Mouse (Mus musculus) liver, embryonic 12.5 days (tissue): Measurements from ENCODE around the gene Comt. TPM values are rescaled to one million over a fixed set of nuclear protein-coding genes. Genes with fewer than 3 reads are reported as not detected.
A peak's percentile ranks its signal among the peaks of the same experiment; 100 is the strongest.

Experiments used
- ATAC-seq: fragments of 200-750 bp; cut with Nextera tagmentation; 2 replicates; pipeline ENCODE4 v1.8.0; 2017; ENCODE audit warnings: moderate number of reproducible peaks, mild to moderate bottlenecking, moderate library complexity
- H3K27ac ChIP-seq: fragments of 300-500 bp; sonication (generic); 2 replicates; pipeline ENCODE4 v1.5.1; 2016; ENCODE audit warnings: mild to moderate bottlenecking
- H3K27me3 ChIP-seq: fragments of 300-500 bp; sonication (generic); replicated peaks from 2 replicates; pipeline ENCODE4 v1.6.1; 2016; ENCODE audit warnings: mild to moderate bottlenecking, moderate library complexity
- H3K36me3 ChIP-seq: fragments of 300-500 bp; sonication (generic); 2 replicates; pipeline ENCODE4 v1.6.1; 2016; ENCODE audit warnings: mild to moderate bottlenecking, moderate library complexity
- H3K4me1 ChIP-seq: fragments of 300-500 bp; sonication (generic); 2 replicates; pipeline ENCODE4 v1.6.1; 2016
- H3K4me2 ChIP-seq: fragments of 300-500 bp; sonication (generic); 2 replicates; pipeline ENCODE4 v1.6.1; 2016; ENCODE audit warnings: mild to moderate bottlenecking, moderate library complexity
- H3K4me3 ChIP-seq: fragments of 300-500 bp; sonication (generic); 2 replicates; pipeline ENCODE4 v1.5.1; 2016; ENCODE audit warnings: mild to moderate bottlenecking, moderate library complexity
- H3K9ac ChIP-seq: fragments of 300-500 bp; sonication (generic); 2 replicates; pipeline ENCODE4 v1.6.1; 2016; ENCODE audit warnings: mild to moderate bottlenecking, moderate library complexity
- H3K9me3 ChIP-seq: fragments of 300-500 bp; sonication (generic); replicated peaks from 2 replicates; pipeline ENCODE4 v1.6.1; 2016; ENCODE audit warnings: mild to moderate bottlenecking, moderate library complexity
- WGBS: fragments of 180-500 bp; shearing (Covaris S2); methylation state at CpG from one replicate; pipeline ENCODE4 v1.1.7; 2016; ENCODE audit not compliant: insufficient replicate concordance; 5-methylcytosine and 5-hydroxymethylcytosine counted together
- polyA plus RNA-seq: library from polyadenylated mRNA; unstranded; fragments of >200 nt; fragmentation: Nextera tagmentation; extraction: Ambion mirVana; gene quantifications from 2 replicates; pipeline ENCODE4 v1.2.1, GENCODE M21; 2016

Gene Comt
- polyA plus RNA-seq, 1 experiment from 2014 or later = 120 TPM

DNA sequence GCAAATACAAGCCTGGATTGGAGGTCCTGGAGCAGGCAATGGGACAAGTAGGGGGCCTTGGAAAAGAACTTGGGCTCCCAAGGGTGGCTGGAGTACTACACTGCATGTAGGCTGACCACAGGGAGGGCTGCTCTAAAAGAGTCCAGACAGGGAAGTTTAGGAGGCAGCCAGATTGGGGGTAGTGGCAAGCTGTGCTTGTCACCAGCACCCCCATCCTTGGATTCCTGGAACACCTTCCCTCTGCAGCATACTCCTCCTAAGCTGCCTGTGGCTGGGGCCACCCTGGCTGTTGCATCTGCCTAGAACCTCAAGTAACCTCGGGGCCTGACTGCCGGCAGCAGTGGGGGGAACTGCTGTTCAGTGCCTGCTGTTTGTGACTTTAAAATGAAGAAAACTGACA is 20.8 kb downstream of the Comt start:
- peak overlapping the region; percentile 42; the same call in 1 of the 2 replicates for H3K27ac ChIP-seq
- no peaks in the 10 kb centered on the region for H3K9me3 ChIP-seq
- WGBS = 65% methylated on average over 2 of the region's 2 CpGs
- no peak overlapping the region for H3K9ac ChIP-seq
- peak; percentile 35; the same call in 1 of the 2 replicates for ATAC-seq
- H3K36me3 ChIP-seq = peaks cover 79% of the 10 kb centered on the region
- no peaks in the 10 kb centered on the region for H3K27me3 ChIP-seq
- no peak overlapping the region for H3K4me3 ChIP-seq
- H3K4me1 ChIP-seq = peaks cover 19% of the 10 kb centered on the region
- no peak overlapping the region for H3K4me2 ChIP-seq

GRCm38 (mm10) chr16:18405091-18405854 is 21.4 kb downstream of the Comt start:
- H3K27ac ChIP-seq = peak overlapping the region; percentile 42; the same call in 1 of the 2 replicates
- H3K27me3 ChIP-seq = no peaks in the 10 kb centered on the region
- H3K4me1 ChIP-seq = peaks cover 24% of the 10 kb centered on the region
- H3K4me2 ChIP-seq = no peak overlapping the region
- H3K36me3 ChIP-seq = peaks cover 74% of the 10 kb centered on the region
- 0 out of 2 replicates have a peak overlapping the region, but pooled peaks have one; percentile 17 for H3K9ac ChIP-seq
- no peak for ATAC-seq
- H3K9me3 ChIP-seq = no peaks in the 10 kb centered on the region
- H3K4me3 ChIP-seq = no peak overlapping the region
- 76% methylated on average over 13 of the region's 13 CpGs for WGBS

- ATAC-seq = no peak
- no peak overlapping the region for H3K4me2 ChIP-seq
- H3K36me3 ChIP-seq = peaks cover 74% of the 10 kb centered on the region
- H3K9ac ChIP-seq = no peak overlapping the region
- H3K9me3 ChIP-seq = no peaks in the 10 kb centered on the region
- H3K4me1 ChIP-seq = peaks cover 37% of the 10 kb centered on the region
- H3K27me3 ChIP-seq = no peaks in the 10 kb centered on the region
- no peak overlapping the region for H3K27ac ChIP-seq
- no peak overlapping the region for H3K4me3 ChIP-seq
- 82% methylated on average over 12 of the region's 12 CpGs for WGBS
Observed at GRCm38 (mm10) chr16:18403285-18403684, 23.4 kb downstream of the Comt start.

- no peaks in the 10 kb centered on the region for H3K27me3 ChIP-seq
- H3K9ac ChIP-seq = no peak overlapping the region
- WGBS = 70% methylated on average over 7 of the region's 7 CpGs
- H3K9me3 ChIP-seq = no peaks in the 10 kb centered on the region
- no peak overlapping the region for H3K27ac ChIP-seq
- H3K4me2 ChIP-seq = no peak overlapping the region
- H3K4me3 ChIP-seq = no peak overlapping the region
- peak; percentile 19; the same call in 1 of the 2 replicates for ATAC-seq
- H3K4me1 ChIP-seq = peaks cover 32% of the 10 kb centered on the region
- peaks cover 73% of the 10 kb centered on the region for H3K36me3 ChIP-seq
Observed at GRCm38 (mm10) chr16:18400472-18401216, 26.0 kb downstream of the Comt start.

DNA sequence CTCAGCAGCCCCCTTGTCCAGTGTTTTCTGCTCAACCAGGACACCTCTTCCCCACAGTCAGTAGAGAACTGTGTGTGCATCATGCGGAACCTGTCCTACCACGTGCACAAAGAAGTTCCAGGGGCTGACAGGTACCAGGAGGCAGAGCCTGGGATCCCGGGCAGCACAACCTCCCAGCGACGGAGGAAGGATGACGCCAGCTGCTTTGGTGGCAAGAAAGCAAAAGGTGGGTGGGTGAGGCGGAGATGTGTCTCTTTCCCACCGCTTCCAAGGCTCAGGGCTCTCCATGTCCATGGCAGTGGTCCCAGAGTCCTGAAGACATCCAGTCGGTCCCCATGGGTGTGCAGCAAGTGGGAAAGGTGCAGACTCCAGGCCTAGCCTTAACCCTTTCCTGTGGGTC is 26.6 kb downstream of the Comt start:
- H3K4me1 ChIP-seq = peaks cover 30% of the 10 kb centered on the region
- no peaks in the 10 kb centered on the region for H3K27me3 ChIP-seq
- H3K9ac ChIP-seq = no peak overlapping the region
- H3K4me3 ChIP-seq = no peak overlapping the region
- H3K36me3 ChIP-seq = peaks cover 67% of the 10 kb centered on the region
- H3K9me3 ChIP-seq = no peaks in the 10 kb centered on the region
- WGBS = 83% methylated on average over 9 of the region's 9 CpGs
- H3K27ac ChIP-seq = 0 out of 2 replicates have a peak overlapping the region, but pooled peaks have one; percentile 1
- H3K4me2 ChIP-seq = no peak overlapping the region
- no peak for ATAC-seq

GRCm38 (mm10) chr16:18396791-18397621 is 29.6 kb downstream of the Comt start:
- 86% methylated on average over 27 of the region's 27 CpGs for WGBS
- ATAC-seq = no peak

DNA sequence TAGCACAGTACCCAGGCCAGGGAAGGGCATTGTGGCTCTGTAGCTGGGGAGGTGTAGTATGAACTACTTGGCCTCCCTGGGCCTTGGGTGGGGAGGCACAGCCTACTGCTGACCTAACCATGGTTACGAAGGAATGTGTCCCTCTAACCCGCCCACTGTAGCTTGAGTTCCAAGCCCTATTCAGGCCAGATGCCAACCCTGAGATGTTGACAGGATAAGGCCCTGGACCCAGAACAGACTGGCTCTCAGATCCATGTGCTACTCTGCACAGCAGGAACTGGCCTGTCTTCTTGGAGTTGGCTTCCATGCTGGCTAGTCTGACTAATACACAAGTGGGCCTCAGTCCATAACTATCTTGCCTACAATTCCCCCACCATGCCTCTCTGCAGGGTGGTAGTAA is 30.5 kb downstream of the Comt start:
- WGBS = 66% methylated on average over 2 of the region's 2 CpGs
- Histone ChIP-seq H3K4me3 (no peak overlapping the region), H3K27me3 (no peaks in the 10 kb centered on the region), H3K36me3 (peaks cover 37% of the 10 kb centered on the region), H3K4me2 (no peak overlapping the region), H3K4me1 (peaks cover 63% of the 10 kb centered on the region), H3K9ac (no peak overlapping the region), H3K9me3 (no peaks in the 10 kb centered on the region), H3K27ac (no peak overlapping the region)
- ATAC-seq = no peak

More at GRCm38 (mm10) chr16:18396791-18397621, 29.6 kb downstream of the Comt start:
- H3K27me3 ChIP-seq = no peaks in the 10 kb centered on the region
- H3K27ac ChIP-seq = no peak overlapping the region
- no peaks in the 10 kb centered on the region for H3K9me3 ChIP-seq
- peaks cover 37% of the 10 kb centered on the region for H3K36me3 ChIP-seq
- no peak overlapping the region for H3K4me2 ChIP-seq
- peaks cover 55% of the 10 kb centered on the region for H3K4me1 ChIP-seq
- H3K4me3 ChIP-seq = no peak overlapping the region
- no peak overlapping the region for H3K9ac ChIP-seq

GRCm38 (mm10) chr16:18395620-18396036 is 31.0 kb downstream of the Comt start:
- no peak overlapping the region for H3K4me3 ChIP-seq
- no peaks in the 10 kb centered on the region for H3K9me3 ChIP-seq
- no peak overlapping the region for H3K4me2 ChIP-seq
- peaks cover 64% of the 10 kb centered on the region for H3K4me1 ChIP-seq
- no peak overlapping the region for H3K9ac ChIP-seq
- 66% methylated on average over 6 of the region's 7 CpGs for WGBS
- H3K27me3 ChIP-seq = no peaks in the 10 kb centered on the region
- H3K36me3 ChIP-seq = peaks cover 37% of the 10 kb centered on the region
- ATAC-seq = no peak
- H3K27ac ChIP-seq = no peak overlapping the region

- H3K9me3 ChIP-seq = no peaks in the 10 kb centered on the region
- H3K4me2 ChIP-seq = no peak overlapping the region
- no peak overlapping the region for H3K4me3 ChIP-seq
- no peak overlapping the region for H3K9ac ChIP-seq
- H3K36me3 ChIP-seq = peaks cover 33% of the 10 kb centered on the region
- ATAC-seq = no peak
- H3K27ac ChIP-seq = no peak overlapping the region
- H3K4me1 ChIP-seq = peaks cover 64% of the 10 kb centered on the region
- no peaks in the 10 kb centered on the region for H3K27me3 ChIP-seq
- 53% methylated on average over 11 of the region's 11 CpGs for WGBS
Observed at GRCm38 (mm10) chr16:18394777-18395619, 31.7 kb downstream of the Comt start.

DNA sequence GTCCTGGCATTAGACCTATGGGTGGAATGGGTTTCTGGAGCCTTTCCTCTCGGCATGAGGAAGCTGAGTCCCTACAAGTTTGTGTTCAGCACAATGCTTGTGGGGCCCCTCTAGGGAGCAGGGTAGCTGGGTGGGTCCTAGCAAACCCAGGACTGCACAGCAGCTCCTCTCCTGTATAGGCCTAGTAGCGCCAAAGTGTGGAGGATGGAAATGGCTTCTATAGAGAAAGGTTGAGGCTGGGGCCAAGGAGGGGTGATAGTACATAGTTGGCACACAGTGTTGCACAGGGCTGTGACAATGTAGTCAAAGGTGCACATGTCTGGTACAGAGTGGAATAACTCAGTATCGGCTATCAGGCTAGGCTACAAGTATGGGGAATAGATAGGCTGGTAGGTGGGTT is 32.6 kb downstream of the Comt start:
- no peak overlapping the region for H3K9ac ChIP-seq
- 70% methylated on average over 3 of the region's 3 CpGs for WGBS
- H3K4me2 ChIP-seq = peak overlapping the region; percentile 100
- H3K36me3 ChIP-seq = peaks cover 24% of the 10 kb centered on the region
- no peak overlapping the region for H3K27ac ChIP-seq
- H3K4me1 ChIP-seq = peaks cover 64% of the 10 kb centered on the region
- H3K27me3 ChIP-seq = no peaks in the 10 kb centered on the region
- H3K4me3 ChIP-seq = no peak overlapping the region
- ATAC-seq = no peak
- H3K9me3 ChIP-seq = no peaks in the 10 kb centered on the region

- Histone ChIP-seq H3K9ac (peak overlapping the region; percentile 78), H3K4me3 (peak overlapping the region; percentile 67), H3K4me2 (peak overlapping the region; percentile 100), H3K9me3 (no peaks in the 10 kb centered on the region), H3K27ac (no peak overlapping the region), H3K36me3 (peaks cover 19% of the 10 kb centered on the region), H3K27me3 (no peaks in the 10 kb centered on the region), H3K4me1 (peaks cover 69% of the 10 kb centered on the region)
- no peak for ATAC-seq
- 47% methylated on average over 5 of the region's 5 CpGs for WGBS
Observed at GRCm38 (mm10) chr16:18393595-18393994, 33.1 kb downstream of the Comt start.
